Mouse (Mus musculus) spleen, adult 18-20 months (tissue): ENCODE measurements around the gene 1810024B03Rik.
"Not testable (repeated sequence)": the region's sequence is repeated elsewhere in the genome, so short reads cannot be mapped to it uniquely, and the experiment has no call there.

Source experiments
- DNase-seq, 2 experiments: peaks; one replicate each; pipeline ENCODE4 v3.0.0; 2022; ENCODE audit warnings: mixed read lengths in 2 of 2

1810024B03Rik gene

GRCm38 (mm10) chr2:127166261-127166660, 41.8 kb downstream of the 1810024B03Rik start:
- DNase-seq = not testable (repeated sequence)

- no peak for DNase-seq
Observed at GRCm38 (mm10) chr2:127165675-127166074, 42.4 kb downstream of the 1810024B03Rik start.

- no peak for DNase-seq
Observed at GRCm38 (mm10) chr2:127145699-127146098, 62.4 kb downstream of the 1810024B03Rik start.

GRCm38 (mm10) chr2:127143158-127144063, 64.7 kb downstream of the 1810024B03Rik start, which contains the start of gene Itpripl1:
Gene Itpripl1 (minus strand): TSS chr2:127143442.
- DNase-seq = peak; percentile 64 to 78

GRCm38 (mm10) chr2:127142577-127143157, 65.4 kb downstream of the 1810024B03Rik start:
- DNase-seq = peak in 1 of 2 experiments; percentile 13

- DNase-seq = no peak
Observed at GRCm38 (mm10) chr2:127142031-127142430, 66.0 kb downstream of the 1810024B03Rik start.

GRCm38 (mm10) chr2:127140011-127140410, 68.1 kb downstream of the 1810024B03Rik start:
- DNase-seq = no peak

GRCm38 (mm10) chr2:127139605-127140004, 68.5 kb downstream of the 1810024B03Rik start:
- no peak for DNase-seq

GRCm38 (mm10) chr2:127139094-127139493, 69.0 kb downstream of the 1810024B03Rik start:
- no peak for DNase-seq

- DNase-seq = no peak
Observed at GRCm38 (mm10) chr2:127138449-127138848, 69.6 kb downstream of the 1810024B03Rik start.

GRCm38 (mm10) chr2:127137838-127138420, 70.2 kb downstream of the 1810024B03Rik start:
- no peak for DNase-seq

GRCm38 (mm10) chr2:127136979-127137378, 71.1 kb downstream of the 1810024B03Rik start:
- DNase-seq = peak in 1 of 2 experiments; percentile 16
